Mouse (Mus musculus): ENCODE measurements around the gene Prrc2b.

The Prrc2b gene

GRCm38 (mm10) chr2:32187019-32187551 lies 36.2 kb downstream of the Prrc2b start:
- no peak for DNase-seq (ENCODE audit: low read depth, low spot score)

- no peak for DNase-seq (ENCODE audit: low read depth, low spot score)
Observed at GRCm38 (mm10) chr2:32187649-32188048, 36.8 kb downstream of the Prrc2b start.

GRCm38 (mm10) chr2:32189060-32189681 lies 38.3 kb downstream of the Prrc2b start:
- no peak for DNase-seq (ENCODE audit: low read depth, low spot score)

- DNase-seq (ENCODE audit: low read depth, low spot score), result no peak
Observed at GRCm38 (mm10) chr2:32190620-32191019, 39.7 kb downstream of the Prrc2b start.

- no peak for DNase-seq (ENCODE audit: low read depth, low spot score)
Observed at GRCm38 (mm10) chr2:32191872-32192507, 41.1 kb downstream of the Prrc2b start.

GRCm38 (mm10) chr2:32198977-32199376 lies 48.1 kb downstream of the Prrc2b start:
- DNase-seq (ENCODE audit: low read depth, low spot score), result no peak

GRCm38 (mm10) chr2:32200033-32200432 lies 49.2 kb downstream of the Prrc2b start:
- no peak for DNase-seq (ENCODE audit: low read depth, low spot score)

- no peak for DNase-seq (ENCODE audit: low read depth, low spot score)
Observed at GRCm38 (mm10) chr2:32200712-32201111, 49.8 kb downstream of the Prrc2b start.

GRCm38 (mm10) chr2:32201527-32201926 lies 50.6 kb downstream of the Prrc2b start:
- peak; percentile 21 for DNase-seq (ENCODE audit: low read depth, low spot score)

GRCm38 (mm10) chr2:32203853-32204252 lies 53.0 kb downstream of the Prrc2b start:
- no peak for DNase-seq (ENCODE audit: low read depth, low spot score)

- DNase-seq (ENCODE audit: low read depth, low spot score), result no peak
Observed at GRCm38 (mm10) chr2:32207682-32208081, 56.8 kb downstream of the Prrc2b start.

GRCm38 (mm10) chr2:32211689-32212088 lies 60.8 kb downstream of the Prrc2b start:
- DNase-seq (ENCODE audit: low read depth, low spot score), result no peak

- DNase-seq (ENCODE audit: low read depth, low spot score), result no peak
Observed at GRCm38 (mm10) chr2:32213000-32213399, 62.1 kb downstream of the Prrc2b start.

- DNase-seq (ENCODE audit: low read depth, low spot score), result no peak
Observed at GRCm38 (mm10) chr2:32215576-32215975, 64.7 kb downstream of the Prrc2b start.

GRCm38 (mm10) chr2:32216506-32216905 lies 65.6 kb downstream of the Prrc2b start:
- no peak for DNase-seq (ENCODE audit: low read depth, low spot score)

GRCm38 (mm10) chr2:32217656-32218055 lies 66.8 kb downstream of the Prrc2b start:
- DNase-seq (ENCODE audit: low read depth, low spot score), result no peak

- no peak for DNase-seq (ENCODE audit: low read depth, low spot score)
Observed at GRCm38 (mm10) chr2:32218113-32218512, 67.2 kb downstream of the Prrc2b start.

GRCm38 (mm10) chr2:32218541-32219334 lies 67.9 kb downstream of the Prrc2b start:
- no peak for DNase-seq (ENCODE audit: low read depth, low spot score)

GRCm38 (mm10) chr2:32219501-32219900 lies 68.6 kb downstream of the Prrc2b start:
- no peak for DNase-seq (ENCODE audit: low read depth, low spot score)

GRCm38 (mm10) chr2:32220021-32220420 lies 69.1 kb downstream of the Prrc2b start:
- no peak for DNase-seq (ENCODE audit: low read depth, low spot score)

- no peak for DNase-seq (ENCODE audit: low read depth, low spot score)
Observed at GRCm38 (mm10) chr2:32220969-32221368, 70.1 kb downstream of the Prrc2b start.

- DNase-seq (ENCODE audit: low read depth, low spot score), result no peak
Observed at GRCm38 (mm10) chr2:32221577-32221976, 70.7 kb downstream of the Prrc2b start.

Data from retina, postnatal 7 days (tissue).